Mouse (Mus musculus) cortical plate, adult 2 months (tissue): ENCODE data around the gene Pnpla3.

Experiments
- CTCF ChIP-seq: fragments of 200-500 bp; IDR thresholded peaks from 2 replicates; pipeline ENCODE4 v1.5.1; 2011; ENCODE audit warnings: mild to moderate bottlenecking, control low read depth, low read length; ENCODE audit not compliant: insufficient read depth; ENCODE audit errors: extremely low read depth
- POLR2A ChIP-seq: fragments of 200-500 bp; IDR thresholded peaks from 2 replicates; pipeline ENCODE4 v1.6.1; 2011; ENCODE audit warnings: mild to moderate bottlenecking, low read length, control low read depth; ENCODE audit not compliant: insufficient read depth; ENCODE audit errors: extremely low read depth

DNA sequence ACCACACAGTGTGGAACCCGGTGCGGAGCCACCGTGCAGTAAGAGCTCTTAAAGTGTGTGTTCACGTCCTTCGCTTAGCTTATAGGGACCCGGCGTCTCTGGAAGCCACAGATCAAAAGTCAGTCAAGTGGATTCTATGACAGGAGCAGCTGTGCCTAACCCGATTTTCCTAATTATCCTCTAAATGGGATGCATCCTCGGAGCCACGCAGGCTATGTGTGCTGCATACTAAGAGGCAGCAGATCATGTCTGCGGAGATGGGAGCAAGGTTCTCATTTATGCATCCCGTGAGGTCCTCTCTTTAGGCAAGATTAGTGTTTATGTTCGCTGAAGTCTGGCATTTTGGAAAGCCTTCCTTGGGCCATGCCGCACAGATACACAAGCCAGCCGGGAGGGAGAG, 59.3 kb downstream of the Pnpla3 start:
- TF ChIP-seq CTCF (no peak), POLR2A (no peak)
